Mouse (Mus musculus) small intestine, adult 2 months (tissue): ENCODE data around the gene Thap8.

ENCODE experiments used
- CTCF ChIP-seq: fragments of 200-500 bp; IDR thresholded peaks from 2 replicates; pipeline ENCODE4 v1.5.1; 2012; ENCODE audit warnings: low read depth, mild to moderate bottlenecking, control low read depth, inconsistent platforms, low read length, moderate library complexity, mixed read lengths; ENCODE audit not compliant: insufficient replicate concordance, insufficient read length; ENCODE audit errors: extremely low read depth
- POLR2A ChIP-seq: fragments of 200-500 bp; IDR thresholded peaks from 2 replicates; pipeline ENCODE4 v1.6.1; 2012; ENCODE audit warnings: low read depth, mild to moderate bottlenecking, control low read depth, inconsistent platforms, low read length, moderate library complexity

GRCm38 (mm10) chr7:30323795-30324194 is 43.9 kb downstream of the Thap8 start, which contains the start of gene Sdhaf1:
- TF ChIP-seq POLR2A: no peak
- no peak for TF ChIP-seq CTCF
